Mouse (Mus musculus) heart, postnatal 0 days (tissue): Measurements from ENCODE around the gene Syncrip. TPM values are rescaled to one million over a fixed set of nuclear protein-coding genes. Genes with fewer than 3 reads are reported as not detected.
A peak's percentile ranks its signal among the peaks of the same experiment; 100 is the strongest.
"Not testable (repeated sequence)": the region's sequence is repeated elsewhere in the genome, so short reads cannot be mapped to it uniquely, and the experiment has no call there.

ENCODE experiments used
- ATAC-seq: fragments of 200-750 bp; cut with Nextera tagmentation; 2 replicates; pipeline ENCODE4 v1.8.0; 2017; ENCODE audit warnings: low read depth, moderate number of reproducible peaks, moderate library complexity; ENCODE audit not compliant: insufficient read depth
- DNase-seq: peaks from one replicate; pipeline ENCODE4 v3.0.0-alpha.2; 2016; ENCODE audit warnings: low spot score
- H3K27ac ChIP-seq: fragments of 300-500 bp; sonication (generic); 2 replicates; pipeline ENCODE4 v1.5.1; 2014; ENCODE audit warnings: low read depth, mild to moderate bottlenecking
- H3K27me3 ChIP-seq: fragments of 300-500 bp; sonication (generic); 2 replicates; pipeline ENCODE4 v1.6.1; 2014; ENCODE audit warnings: low read length, mixed read lengths; ENCODE audit not compliant: control insufficient read depth, insufficient read depth
- H3K36me3 ChIP-seq: fragments of 300-500 bp; sonication (generic); replicated peaks from 2 replicates; pipeline ENCODE4 v1.6.1; 2014; ENCODE audit warnings: low read length, mixed read lengths; ENCODE audit not compliant: control insufficient read depth, insufficient read depth
- H3K4me1 ChIP-seq: fragments of 300-500 bp; sonication (generic); 2 replicates; pipeline ENCODE4 v1.6.1; 2014; ENCODE audit warnings: antibody characterized with exemption; ENCODE audit not compliant: control insufficient read depth, insufficient read depth
- H3K4me2 ChIP-seq: fragments of 300-500 bp; sonication (generic); 2 replicates; pipeline ENCODE4 v1.6.1; 2014; ENCODE audit warnings: low read depth, mild to moderate bottlenecking, low read length, moderate library complexity
- H3K4me3 ChIP-seq: fragments of 300-500 bp; sonication (generic); 2 replicates; pipeline ENCODE4 v1.5.1; 2014; ENCODE audit warnings: low read depth, low read length
- H3K9ac ChIP-seq: fragments of 300-500 bp; sonication (generic); replicated peaks from 2 replicates; pipeline ENCODE4 v1.6.1; 2014; ENCODE audit warnings: low read depth, low read length, mixed read lengths
- H3K9me3 ChIP-seq: fragments of 300-500 bp; sonication (generic); replicated peaks from 2 replicates; pipeline ENCODE4 v1.6.1; 2016; ENCODE audit warnings: low read length; ENCODE audit not compliant: control insufficient read depth
- CTCF ChIP-seq: IDR thresholded peaks from 2 replicates; pipeline ENCODE4 v1.5.1; 2016; ENCODE audit warnings: antibody characterized with exemption, control low read depth, low read depth
- EP300 ChIP-seq: IDR thresholded peaks from 2 replicates; pipeline ENCODE4 v1.6.1; 2016; ENCODE audit warnings: antibody characterized with exemption, low read depth
- WGBS: fragments of 180-500 bp; shearing (Covaris S2); extraction: QIAGEN DNeasy Blood & Tissue Kit; methylation state at CpG from one replicate; pipeline ENCODE4 v1.1.7; 2014; 5-methylcytosine and 5-hydroxymethylcytosine counted together
- polyA plus RNA-seq: library from polyadenylated mRNA; unstranded; fragments of >200 nt; fragmentation: Nextera tagmentation; extraction: Ambion mirVana; gene quantifications from 2 replicates; pipeline ENCODE4 v1.2.1, GENCODE M21; 2015
- total RNA-seq: library from RNA; depleted of rRNA; stranded (reverse); fragments of >200 nt; gene quantifications from 2 replicates; pipeline ENCODE4 v1.2.3, GENCODE M21; 2014; ENCODE audit warnings: low replicate concordance

Gene Syncrip
- total and polyA plus RNA-seq, 2 experiments from 2014 or later, result 21.6 to 41.4 TPM

DNA sequence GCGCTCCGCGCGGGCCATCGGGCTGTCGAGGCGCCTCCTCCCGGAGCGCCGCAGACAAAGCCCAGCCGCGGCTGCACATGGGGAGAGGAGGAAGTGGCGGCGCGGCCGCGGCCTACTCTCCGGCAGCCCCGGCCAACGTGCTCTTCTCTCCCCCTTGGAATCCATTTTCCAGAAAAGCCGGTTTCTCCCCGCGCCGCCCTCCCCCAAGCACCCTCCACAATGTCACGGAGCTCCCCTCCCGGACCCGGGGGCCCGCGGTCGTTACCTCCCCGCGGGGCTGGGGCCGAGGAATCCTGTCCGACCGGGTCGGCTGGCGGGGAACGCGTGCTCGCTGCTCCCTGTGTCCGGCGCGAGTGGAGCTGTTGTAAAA lies 598 bp downstream of the Syncrip start:
- ATAC-seq, result peak; percentile 1; the same call in 1 of the 2 replicates
- Histone ChIP-seq H3K9ac (peak overlapping the region; percentile 97), H3K27me3 (no peaks in the 10 kb centered on the region), H3K36me3 (peaks cover 8% of the 10 kb centered on the region; the same call in 1 of the 2 replicates), H3K4me2 (peak overlapping the region; percentile 91), H3K9me3 (no peaks in the 10 kb centered on the region), H3K4me1 (0 out of 2 replicates have a peak, but pooled peaks cover 4% of the 10 kb centered on the region), H3K27ac (peak overlapping the region; percentile 100), H3K4me3 (peak overlapping the region; percentile 99)
- 0% methylated on average over 14 of the region's 43 CpGs for WGBS
- peak; percentile 26 for DNase-seq
- TF ChIP-seq EP300, result no peak
- no peak for TF ChIP-seq CTCF

DNA sequence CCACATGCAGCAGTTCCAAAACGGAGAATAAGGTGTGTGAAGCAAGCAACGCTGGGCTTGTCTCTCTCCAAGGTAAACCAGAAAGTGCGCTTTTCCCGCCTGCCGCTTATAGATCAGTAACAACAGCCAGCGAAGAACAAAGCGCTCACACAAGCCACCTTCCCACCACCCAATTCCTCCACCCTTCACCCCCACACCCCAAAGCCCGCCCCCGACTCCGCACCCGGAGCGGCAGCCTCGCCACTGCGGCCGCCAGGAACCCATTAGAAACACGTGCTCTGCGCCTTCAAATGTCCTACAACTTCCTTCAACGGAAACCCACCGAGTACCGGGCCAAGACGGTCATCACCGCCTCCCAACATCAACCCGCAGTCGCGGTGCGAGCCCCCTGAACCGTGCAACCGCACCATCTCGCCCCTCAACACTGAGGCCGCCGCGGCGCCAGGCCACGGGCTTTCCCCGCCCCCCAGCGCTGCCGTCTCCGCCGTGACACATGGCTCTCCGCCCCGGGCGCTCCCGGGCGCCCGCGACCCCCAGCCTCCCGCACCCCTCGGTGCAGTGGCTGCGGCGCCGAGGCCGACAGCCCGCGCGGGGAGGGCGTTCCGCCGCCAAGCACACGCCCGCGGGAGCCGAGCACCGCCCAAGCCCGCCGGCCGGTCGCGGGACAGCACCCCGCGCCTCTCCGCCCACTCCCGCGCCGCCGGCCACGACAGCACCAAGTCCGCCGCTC lies 1.1 kb downstream of the Syncrip start:
- H3K9ac ChIP-seq, result peak overlapping the region; percentile 97
- ATAC-seq (0 out of 2 replicates have a peak, but pooled peaks have one; percentile 0), DNase-seq (no peak)
- H3K9me3 ChIP-seq, result no peaks in the 10 kb centered on the region
- 0 out of 2 replicates have a peak, but pooled peaks cover 4% of the 10 kb centered on the region for H3K4me1 ChIP-seq
- under 1% methylated on average over 45 of the region's 78 CpGs for WGBS
- no peaks in the 10 kb centered on the region for H3K27me3 ChIP-seq
- peak overlapping the region; percentile 99 for H3K4me3 ChIP-seq
- peaks cover 8% of the 10 kb centered on the region; the same call in 1 of the 2 replicates for H3K36me3 ChIP-seq
- peak overlapping the region; percentile 100 for H3K27ac ChIP-seq
- peak overlapping the region; percentile 91 for H3K4me2 ChIP-seq
- TF ChIP-seq EP300 (no peak), CTCF (no peak)

DNA sequence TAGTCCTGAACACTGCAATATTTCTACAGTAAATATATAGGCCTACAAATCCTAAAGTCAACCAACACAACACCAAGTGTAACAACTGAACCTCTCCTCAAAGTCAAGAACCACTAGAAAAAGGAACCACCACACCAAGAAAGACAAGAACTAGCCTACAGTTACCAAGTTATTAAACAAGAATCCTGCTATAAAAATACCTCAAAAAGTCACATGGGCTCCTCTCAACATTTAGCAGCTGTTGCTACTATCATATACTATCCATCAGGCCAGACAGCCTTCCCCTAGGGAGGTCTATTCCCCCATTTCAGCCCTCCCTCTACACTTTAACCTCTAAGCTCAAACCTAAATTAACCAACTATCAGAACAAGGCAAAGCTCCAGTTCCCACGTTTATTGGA lies 2.3 kb downstream of the Syncrip start:
- DNase-seq (no peak), ATAC-seq (no peak)
- Histone ChIP-seq H3K4me2 (peak overlapping the region; percentile 91), H3K36me3 (peaks cover 16% of the 10 kb centered on the region), H3K27ac (no peak overlapping the region), H3K4me3 (peak overlapping the region; percentile 99), H3K27me3 (no peaks in the 10 kb centered on the region), H3K9ac (peak overlapping the region; percentile 97; the same call in 1 of the 2 replicates), H3K9me3 (no peaks in the 10 kb centered on the region), H3K4me1 (0 out of 2 replicates have a peak, but pooled peaks cover 4% of the 10 kb centered on the region)
- no peak for TF ChIP-seq EP300
- no peak for TF ChIP-seq CTCF
- 7% methylated on average over 1 of the region's 1 CpGs for WGBS

DNA sequence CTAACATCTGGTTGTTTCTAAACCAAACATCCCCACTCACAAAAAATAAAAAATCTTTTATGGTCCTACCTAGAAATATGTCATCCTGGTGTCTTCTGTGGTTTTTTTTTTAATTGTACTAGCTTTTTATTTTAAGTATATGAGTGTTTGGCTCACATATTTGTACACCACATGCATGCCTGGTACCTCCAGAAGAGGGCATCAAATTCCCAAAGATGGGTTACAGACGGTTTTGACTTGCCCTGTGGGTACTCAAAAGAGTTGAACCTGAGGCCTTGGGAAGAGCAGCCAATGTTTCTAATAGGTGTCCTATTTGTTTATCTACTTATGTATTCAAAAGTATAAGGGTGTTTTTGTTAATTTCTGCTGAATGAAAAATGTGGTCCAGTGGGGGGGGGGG lies 6.2 kb downstream of the Syncrip start:
- ATAC-seq (no peak), DNase-seq (no peak)
- Histone ChIP-seq H3K9me3 (no peaks in the 10 kb centered on the region), H3K27me3 (no peaks in the 10 kb centered on the region), H3K4me2 (no peak overlapping the region), H3K27ac (no peak overlapping the region), H3K4me3 (no peak overlapping the region), H3K4me1 (0 out of 2 replicates have a peak, but pooled peaks cover 4% of the 10 kb centered on the region), H3K9ac (no peak overlapping the region), H3K36me3 (peaks cover 44% of the 10 kb centered on the region)
- no peak for TF ChIP-seq EP300
- peak; percentile 35 for TF ChIP-seq CTCF
- WGBS, result 26% methylated on average over 1 of the region's 1 CpGs

DNA sequence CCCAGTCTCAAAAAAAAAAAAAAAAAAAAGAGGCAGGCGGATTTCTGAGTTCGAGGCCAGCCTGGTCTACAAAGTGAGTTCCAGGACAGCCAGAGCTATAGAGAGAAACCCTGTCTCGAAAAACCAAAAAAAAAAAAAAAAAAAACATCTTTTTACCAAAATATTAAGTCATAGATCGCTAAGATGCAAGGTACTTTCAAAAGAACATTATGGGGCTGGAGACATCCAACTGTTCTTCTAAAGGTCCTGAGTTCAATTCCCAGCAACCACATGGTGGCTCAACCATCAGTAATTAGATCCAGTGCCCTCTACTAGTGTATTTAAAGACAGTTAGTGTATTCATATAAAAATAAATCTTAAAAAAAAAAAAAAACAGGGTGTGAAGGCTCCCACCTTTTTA lies 21.4 kb downstream of the Syncrip start:
- not testable (repeated sequence) for ATAC-seq, H3K9me3 ChIP-seq, DNase-seq, H3K4me2 ChIP-seq, H3K4me1 ChIP-seq, H3K27ac ChIP-seq, H3K9ac ChIP-seq, H3K27me3 ChIP-seq, H3K4me3 ChIP-seq
- H3K36me3 ChIP-seq, result peaks cover 65% of the 10 kb centered on the region
- WGBS, result 79% methylated on average over 4 of the region's 4 CpGs
